Mouse (Mus musculus): ENCODE measurements around the gene Sec23a. TPM values are rescaled to one million over a fixed set of nuclear protein-coding genes. Genes with fewer than 3 reads are reported as not detected.
A peak's percentile ranks its signal among the peaks of the same experiment; 100 is the strongest.

Gene Sec23a
- polyA plus RNA-seq, 1 experiment = 14.4 TPM

- no peak overlapping the region for H3K4me3 ChIP-seq (ENCODE audit: insufficient read depth, poor library complexity, severe bottlenecking)
- H3K36me3 ChIP-seq (ENCODE audit: control insufficient read depth, insufficient read depth) = no peaks in the 10 kb centered on the region
- H3ac ChIP-seq (ENCODE audit: control insufficient read depth, insufficient read length, low read depth) = no peak overlapping the region
- TF ChIP-seq MYOG (IDR thresholded peaks at IDR 0.05; ENCODE audit: control insufficient read depth, extremely low read depth, insufficient read length) (no peak), CTCF (IDR thresholded peaks at IDR 0.05; ENCODE audit: control insufficient read depth, insufficient read depth, insufficient read length) (peak; percentile 55)
- no peaks in the 10 kb centered on the region for H3K27me3 ChIP-seq (ENCODE audit: control insufficient read depth, insufficient read depth, insufficient read length)
- no peaks in the 10 kb centered on the region for H3K79me3 ChIP-seq (ENCODE audit: low read depth)
- H3K79me2 ChIP-seq (ENCODE audit: control insufficient read depth, insufficient read depth) = no peaks in the 10 kb centered on the region
Observed at GRCm38 (mm10) chr12:58947231-58947630, 64.6 kb downstream of the Sec23a start.

GRCm38 (mm10) chr12:58942544-58942943, 69.3 kb downstream of the Sec23a start:
- Histone ChIP-seq H3K79me3 (ENCODE audit: low read depth) (no peaks in the 10 kb centered on the region), H3K4me3 (ENCODE audit: insufficient read depth, poor library complexity, severe bottlenecking) (no peak overlapping the region), H3ac (ENCODE audit: control insufficient read depth, insufficient read length, low read depth) (no peak overlapping the region), H3K79me2 (ENCODE audit: control insufficient read depth, insufficient read depth) (no peaks in the 10 kb centered on the region), H3K27me3 (ENCODE audit: control insufficient read depth, insufficient read depth, insufficient read length) (no peaks in the 10 kb centered on the region), H3K36me3 (ENCODE audit: control insufficient read depth, insufficient read depth) (no peaks in the 10 kb centered on the region)
- no peak for TF ChIP-seq FOSL1 (IDR thresholded peaks at IDR 0.05; ENCODE audit: insufficient read depth, low read length, poor library complexity, severe bottlenecking)
- no peak for TF ChIP-seq CTCF (IDR thresholded peaks at IDR 0.05; ENCODE audit: control insufficient read depth, insufficient read depth, insufficient read length)
- no peak for TF ChIP-seq MYOD1 (IDR thresholded peaks at IDR 0.05; ENCODE audit: control insufficient read depth, insufficient read length, low read depth)
- TF ChIP-seq MYOG (IDR thresholded peaks at IDR 0.05; ENCODE audit: control insufficient read depth, extremely low read depth, insufficient read length) = no peak
- TF ChIP-seq CEBPB (IDR thresholded peaks at IDR 0.05; ENCODE audit: low read depth) = no peak
- no peak for TF ChIP-seq MAX (IDR thresholded peaks at IDR 0.05)
- TF ChIP-seq USF1 (IDR thresholded peaks at IDR 0.05; ENCODE audit: low read depth) = no peak

GRCm38 (mm10) chr12:58934580-58934979, 77.2 kb downstream of the Sec23a start:
- TF ChIP-seq MYOG (IDR thresholded peaks at IDR 0.05; ENCODE audit: control insufficient read depth, extremely low read depth, insufficient read length) (no peak), CTCF (IDR thresholded peaks at IDR 0.05; ENCODE audit: control insufficient read depth, insufficient read depth, insufficient read length) (no peak), MAX (IDR thresholded peaks at IDR 0.05) (no peak), MYOD1 (IDR thresholded peaks at IDR 0.05; ENCODE audit: control insufficient read depth, insufficient read length, low read depth) (no peak), CEBPB (IDR thresholded peaks at IDR 0.05; ENCODE audit: low read depth) (no peak), FOSL1 (IDR thresholded peaks at IDR 0.05; ENCODE audit: insufficient read depth, low read length, poor library complexity, severe bottlenecking) (no peak), USF1 (IDR thresholded peaks at IDR 0.05; ENCODE audit: low read depth) (no peak)
- Histone ChIP-seq H3K4me3 (ENCODE audit: insufficient read depth, poor library complexity, severe bottlenecking) (no peak overlapping the region), H3K36me3 (ENCODE audit: control insufficient read depth, insufficient read depth) (no peaks in the 10 kb centered on the region), H3K79me3 (ENCODE audit: low read depth) (no peaks in the 10 kb centered on the region), H3K79me2 (ENCODE audit: control insufficient read depth, insufficient read depth) (no peaks in the 10 kb centered on the region), H3ac (ENCODE audit: control insufficient read depth, insufficient read length, low read depth) (no peak overlapping the region), H3K27me3 (ENCODE audit: control insufficient read depth, insufficient read depth, insufficient read length) (peaks cover 3% of the 10 kb centered on the region)

GRCm38 (mm10) chr12:58924996-58925395, 86.8 kb downstream of the Sec23a start:
- TF ChIP-seq MAX (IDR thresholded peaks at IDR 0.05) (no peak), CEBPB (IDR thresholded peaks at IDR 0.05; ENCODE audit: low read depth) (no peak), MYOD1 (IDR thresholded peaks at IDR 0.05; ENCODE audit: control insufficient read depth, insufficient read length, low read depth) (no peak), USF1 (IDR thresholded peaks at IDR 0.05; ENCODE audit: low read depth) (no peak), FOSL1 (IDR thresholded peaks at IDR 0.05; ENCODE audit: insufficient read depth, low read length, poor library complexity, severe bottlenecking) (no peak), MYOG (IDR thresholded peaks at IDR 0.05; ENCODE audit: control insufficient read depth, extremely low read depth, insufficient read length) (no peak), CTCF (IDR thresholded peaks at IDR 0.05; ENCODE audit: control insufficient read depth, insufficient read depth, insufficient read length) (no peak)
- H3K27me3 ChIP-seq (ENCODE audit: control insufficient read depth, insufficient read depth, insufficient read length) = no peaks in the 10 kb centered on the region

GRCm38 (mm10) chr12:58924025-58924424, 87.8 kb downstream of the Sec23a start:
- no peak overlapping the region for H3ac ChIP-seq (ENCODE audit: control insufficient read depth, insufficient read length, low read depth)
- H3K27me3 ChIP-seq (ENCODE audit: control insufficient read depth, insufficient read depth, insufficient read length) = no peaks in the 10 kb centered on the region
- no peaks in the 10 kb centered on the region for H3K79me2 ChIP-seq (ENCODE audit: control insufficient read depth, insufficient read depth)
- no peak overlapping the region for H3K4me3 ChIP-seq (ENCODE audit: insufficient read depth, poor library complexity, severe bottlenecking)
- no peaks in the 10 kb centered on the region for H3K79me3 ChIP-seq (ENCODE audit: low read depth)
- H3K36me3 ChIP-seq (ENCODE audit: control insufficient read depth, insufficient read depth) = no peaks in the 10 kb centered on the region
- TF ChIP-seq FOSL1 (IDR thresholded peaks at IDR 0.05; ENCODE audit: insufficient read depth, low read length, poor library complexity, severe bottlenecking) = no peak
- no peak for TF ChIP-seq CEBPB (IDR thresholded peaks at IDR 0.05; ENCODE audit: low read depth)
- TF ChIP-seq MYOG (IDR thresholded peaks at IDR 0.05; ENCODE audit: control insufficient read depth, extremely low read depth, insufficient read length) = no peak
- TF ChIP-seq MYOD1 (IDR thresholded peaks at IDR 0.05; ENCODE audit: control insufficient read depth, insufficient read length, low read depth) = no peak
- no peak for TF ChIP-seq USF1 (IDR thresholded peaks at IDR 0.05; ENCODE audit: low read depth)
- TF ChIP-seq MAX (IDR thresholded peaks at IDR 0.05) = no peak
- no peak for TF ChIP-seq CTCF (IDR thresholded peaks at IDR 0.05; ENCODE audit: control insufficient read depth, insufficient read depth, insufficient read length)

More at GRCm38 (mm10) chr12:58924996-58925395, 86.8 kb downstream of the Sec23a start:
- no peaks in the 10 kb centered on the region for H3K79me2 ChIP-seq (ENCODE audit: control insufficient read depth, insufficient read depth)
- no peaks in the 10 kb centered on the region for H3K36me3 ChIP-seq (ENCODE audit: control insufficient read depth, insufficient read depth)
- no peak overlapping the region for H3K4me3 ChIP-seq (ENCODE audit: insufficient read depth, poor library complexity, severe bottlenecking)
- no peaks in the 10 kb centered on the region for H3K79me3 ChIP-seq (ENCODE audit: low read depth)
- no peak overlapping the region for H3ac ChIP-seq (ENCODE audit: control insufficient read depth, insufficient read length, low read depth)

- no peaks in the 10 kb centered on the region for H3K79me2 ChIP-seq (ENCODE audit: control insufficient read depth, insufficient read depth)
- no peak overlapping the region for H3K4me3 ChIP-seq (ENCODE audit: insufficient read depth, poor library complexity, severe bottlenecking)
- no peaks in the 10 kb centered on the region for H3K27me3 ChIP-seq (ENCODE audit: control insufficient read depth, insufficient read depth, insufficient read length)
- H3K79me3 ChIP-seq (ENCODE audit: low read depth) = no peaks in the 10 kb centered on the region
- H3K36me3 ChIP-seq (ENCODE audit: control insufficient read depth, insufficient read depth) = no peaks in the 10 kb centered on the region
- H3ac ChIP-seq (ENCODE audit: control insufficient read depth, insufficient read length, low read depth) = no peak overlapping the region
- no peak for TF ChIP-seq MAX (IDR thresholded peaks at IDR 0.05)
- no peak for TF ChIP-seq MYOG (IDR thresholded peaks at IDR 0.05; ENCODE audit: control insufficient read depth, extremely low read depth, insufficient read length)
- no peak for TF ChIP-seq MYOD1 (IDR thresholded peaks at IDR 0.05; ENCODE audit: control insufficient read depth, insufficient read length, low read depth)
- no peak for TF ChIP-seq CEBPB (IDR thresholded peaks at IDR 0.05; ENCODE audit: low read depth)
Observed at GRCm38 (mm10) chr12:58920775-58921174, 91.0 kb downstream of the Sec23a start.
